Comparison of ENCODE assay signal across 14 mouse cellular contexts in the genomic region with DNA sequence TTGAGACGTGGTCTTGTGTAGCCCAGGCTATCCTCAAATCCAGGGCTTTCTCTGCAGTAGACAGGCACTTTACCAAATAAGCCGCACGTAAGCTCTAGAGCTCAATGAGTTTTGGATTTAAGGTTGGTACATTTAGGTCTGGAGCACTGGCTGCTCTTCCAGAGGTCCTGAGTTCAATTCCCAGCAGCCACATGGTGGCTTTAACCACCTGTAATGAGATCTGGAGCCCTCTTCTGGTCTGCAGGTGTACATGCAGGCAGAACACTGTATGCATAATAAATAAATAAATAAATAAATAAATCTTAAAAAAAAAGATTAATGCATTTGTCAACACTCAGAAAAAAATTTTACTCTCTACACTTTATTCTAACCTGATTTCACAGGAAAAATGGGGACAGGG.
DNase-seq lines count a peak whose midpoint lies in the region; ATAC-seq and TF ChIP-seq lines count a peak whose summit lies in the region.
"Had no signal": no experiment of that assay in that cellular context is flagged by ENCODE, and none has a peak within 500 bp of the region (broad histone marks: within the 10 kb centered on the region; RNA-seq: fewer than 3 reads in every experiment).

No protein-coding gene starts in this region.

- H3K9me3 ChIP-seq in lung, postnatal 0 days (ENCODE audit: low read length): no peaks in the 10 kb centered on the region
- no peaks in the 10 kb centered on the region for H3K9me3 ChIP-seq in hindbrain, embryonic 11.5 days (ENCODE audit: control insufficient read depth, low read length)
- no peaks in the 10 kb centered on the region for H3K9me3 ChIP-seq in limb, embryonic 14.5 days (ENCODE audit: control insufficient read depth, low read length)
- H3K9me3 ChIP-seq: neural tube, embryonic 12.5 days had no signal

- H3K36me3 ChIP-seq in lung, postnatal 0 days (ENCODE audit: insufficient read depth, low read length): no peaks in the 10 kb centered on the region
- H3K36me3 ChIP-seq in hindbrain, embryonic 11.5 days (ENCODE audit: control insufficient read depth, insufficient read depth, low read length): no peaks in the 10 kb centered on the region
- no peaks in the 10 kb centered on the region for H3K36me3 ChIP-seq in limb, embryonic 14.5 days (ENCODE audit: control insufficient read depth, insufficient read depth, low read length)
- H3K36me3 ChIP-seq: G1E; neural tube, embryonic 12.5 days had no signal

- TF ChIP-seq POLR2A in lung, adult 2 months (IDR thresholded peaks at IDR 0.05; ENCODE audit: borderline replicate concordance, extremely low read depth, low read depth, low read length): no peak
- no peak for TF ChIP-seq POLR2A in limb, embryonic 14.5 days (IDR thresholded peaks at IDR 0.05; ENCODE audit: borderline replicate concordance, extremely low read depth, insufficient read depth, insufficient read length)

- H3K27me3 ChIP-seq in lung, postnatal 0 days (replicated peaks; ENCODE audit: insufficient read depth, low read length): no peaks in the 10 kb centered on the region
- H3K27me3 ChIP-seq in hindbrain, embryonic 11.5 days (ENCODE audit: control insufficient read depth, insufficient read depth, low read length): no peaks in the 10 kb centered on the region
- no peaks in the 10 kb centered on the region for H3K27me3 ChIP-seq in limb, embryonic 14.5 days (ENCODE audit: control insufficient read depth, insufficient read depth, low read length)
- H3K27me3 ChIP-seq: neural tube, embryonic 12.5 days had no signal

- no peak overlapping the region for H3K4me2 ChIP-seq in lung, postnatal 0 days (replicated peaks; ENCODE audit: low read depth, low read length)
- H3K4me2 ChIP-seq in hindbrain, embryonic 11.5 days (replicated peaks; ENCODE audit: low read depth, low read length): no peak overlapping the region
- no peak overlapping the region for H3K4me2 ChIP-seq in limb, embryonic 14.5 days (replicated peaks; ENCODE audit: low read depth, low read length, severe bottlenecking)

- no peak overlapping the region for H3K9ac ChIP-seq in lung, postnatal 0 days (replicated peaks; ENCODE audit: low read depth)
- no peak overlapping the region for H3K9ac ChIP-seq in hindbrain, embryonic 11.5 days (ENCODE audit: low read depth, low read length)
- H3K9ac ChIP-seq in limb, embryonic 14.5 days (ENCODE audit: low read depth, low read length, severe bottlenecking): no peak overlapping the region

- no peak overlapping the region for H3K27ac ChIP-seq in lung, postnatal 0 days (ENCODE audit: low read length)
- H3K27ac ChIP-seq in hindbrain, embryonic 11.5 days (ENCODE audit: low read depth, low read length): peak overlapping the region; percentile 95
- peak overlapping the region; percentile 87 for H3K27ac ChIP-seq in limb, embryonic 14.5 days (replicated peaks; ENCODE audit: low read depth, low read length)

- peak; percentile 26; the same call in 1 of the 2 replicates for TF ChIP-seq CTCF in lung, postnatal 0 days (IDR thresholded peaks at IDR 0.05)
- TF ChIP-seq CTCF in lung, adult 2 months (IDR thresholded peaks at IDR 0.05; ENCODE audit: insufficient read depth, low read length): no peak

- H3K4me1 ChIP-seq in lung, postnatal 0 days (ENCODE audit: insufficient read depth, low read depth, low read length): no peaks in the 10 kb centered on the region
- H3K4me1 ChIP-seq in lung, adult 2 months (ENCODE audit: control insufficient read depth, insufficient read depth, low read length): no peaks in the 10 kb centered on the region; the same call in 1 of the 2 replicates
- H3K4me1 ChIP-seq in hindbrain, embryonic 11.5 days (replicated peaks; ENCODE audit: control insufficient read depth, insufficient read depth, low read length): peaks cover 8% of the 10 kb centered on the region
- H3K4me1 ChIP-seq in limb, embryonic 14.5 days (ENCODE audit: control insufficient read depth, insufficient read depth, low read length): peaks cover 37% of the 10 kb centered on the region

- no peak overlapping the region for H3K4me3 ChIP-seq in lung, postnatal 0 days (ENCODE audit: low read depth, low read length)
- H3K4me3 ChIP-seq in lung, adult 2 months (replicated peaks; ENCODE audit: extremely low read depth, low read depth, low read length): no peak overlapping the region
- no peak overlapping the region for H3K4me3 ChIP-seq in hindbrain, embryonic 11.5 days (ENCODE audit: low read depth, low read length)
- no peak overlapping the region for H3K4me3 ChIP-seq in limb, embryonic 14.5 days (replicated peaks; ENCODE audit: low read length)
- H3K4me3 ChIP-seq: neural tube, embryonic 12.5 days had no signal

- DNase-seq in lung, postnatal 0 days (ENCODE audit: low spot score): no peak
- DNase-seq in lung, adult 2 months: no peak
- DNase-seq in hindbrain, embryonic 11.5 days (ENCODE audit: low spot score): no peak
- no peak for DNase-seq in limb, embryonic 14.5 days (ENCODE audit: low spot score)
- DNase-seq in ovary, postnatal 36 days (ENCODE audit: low spot score): no peak
- DNase-seq in kidney, postnatal 14 days: no peak
- no peak for DNase-seq in heart, adult 8-10 months (ENCODE audit: low spot score)
- DNase-seq: adrenal gland, adult 8-10 months; cerebellum, adult 11 months; gastrocnemius, postnatal 25 days; heart, postnatal 14 days; lung, postnatal 36 days had no signal

- WGBS in lung, postnatal 0 days: 97% methylated on average over 3 of the region's 3 CpGs
- WGBS in lung, adult 2 months: 99% methylated on average over 3 of the region's 3 CpGs
- WGBS in hindbrain, embryonic 11.5 days: 96% methylated on average over 3 of the region's 3 CpGs
- WGBS in limb, embryonic 14.5 days: 83% methylated on average over 3 of the region's 3 CpGs

- no peak for TF ChIP-seq EP300 in lung, postnatal 0 days (IDR thresholded peaks at IDR 0.05)

- no peak for ATAC-seq in lung, postnatal 0 days
- no peak for ATAC-seq in hindbrain, embryonic 11.5 days (ENCODE audit: low FRiP score)
- no peak for ATAC-seq in limb, embryonic 14.5 days (ENCODE audit: low FRiP score, low read depth)
